Mouse (Mus musculus) kidney, postnatal 0 days (tissue): ENCODE results near the gene Lgals3bp. TPM values are rescaled to one million over a fixed set of nuclear protein-coding genes. Genes with fewer than 3 reads are reported as not detected.
A peak's percentile ranks its signal among the peaks of the same experiment; 100 is the strongest.

ENCODE experiments used
- ATAC-seq: fragments of 200-750 bp; cut with Nextera tagmentation; replicated peaks from 2 replicates; pipeline ENCODE4 v1.8.0; 2017; ENCODE audit warnings: low read depth, moderate number of reproducible peaks, moderate TSS enrichment, moderate library complexity; ENCODE audit not compliant: low FRiP score
- DNase-seq: peaks from one replicate; pipeline ENCODE4 v3.0.0-alpha.2; 2016; ENCODE audit warnings: low spot score
- H3K27ac ChIP-seq: fragments of 300-500 bp; sonication (generic); 2 replicates; pipeline ENCODE4 v1.5.1; 2014; ENCODE audit warnings: mild to moderate bottlenecking
- H3K27me3 ChIP-seq: fragments of 300-500 bp; sonication (generic); 2 replicates; pipeline ENCODE4 v1.6.1; 2014; ENCODE audit warnings: low read length, mixed read lengths; ENCODE audit not compliant: insufficient read depth
- H3K36me3 ChIP-seq: fragments of 300-500 bp; sonication (generic); 2 replicates; pipeline ENCODE4 v1.6.1; 2014; ENCODE audit warnings: low read length, mixed read lengths; ENCODE audit not compliant: insufficient read depth
- H3K4me1 ChIP-seq: fragments of 300-500 bp; sonication (generic); replicated peaks from 2 replicates; pipeline ENCODE4 v1.6.1; 2014; ENCODE audit warnings: antibody characterized with exemption, low read length, mixed read lengths; ENCODE audit not compliant: insufficient read depth
- H3K4me2 ChIP-seq: fragments of 300-500 bp; sonication (generic); 2 replicates; pipeline ENCODE4 v1.6.1; 2014; ENCODE audit warnings: mild to moderate bottlenecking, low read length, moderate library complexity, mixed read lengths
- H3K4me3 ChIP-seq: fragments of 300-500 bp; sonication (generic); replicated peaks from 2 replicates; pipeline ENCODE4 v1.5.1; 2014; ENCODE audit warnings: low read depth, low read length
- H3K9ac ChIP-seq: fragments of 300-500 bp; sonication (generic); 2 replicates; pipeline ENCODE4 v1.6.1; 2014; ENCODE audit warnings: low read depth, low read length
- H3K9me3 ChIP-seq: fragments of 300-500 bp; sonication (generic); replicated peaks from 2 replicates; pipeline ENCODE4 v1.6.1; 2016; ENCODE audit warnings: low read length, inconsistent platforms, mixed read lengths
- CTCF ChIP-seq: IDR thresholded peaks from 2 replicates; pipeline ENCODE4 v1.5.1; 2016; ENCODE audit warnings: antibody characterized with exemption, low read depth, mild to moderate bottlenecking, moderate library complexity
- WGBS: fragments of 180-500 bp; shearing (Covaris S2); extraction: QIAGEN DNeasy Blood & Tissue Kit; methylation state at CpG from one replicate; pipeline ENCODE4 v1.1.7; 2014; 5-methylcytosine and 5-hydroxymethylcytosine counted together
- polyA plus RNA-seq: library from polyadenylated mRNA; unstranded; fragments of >200 nt; fragmentation: Nextera tagmentation; extraction: Ambion mirVana; gene quantifications from 2 replicates; pipeline ENCODE4 v1.2.1, GENCODE M21; 2015

Lgals3bp gene
- polyA plus RNA-seq, 1 experiment from 2014 or later: 80.3 TPM

GRCm38 (mm10) chr11:118371876-118372275, 30.0 kb downstream of the Lgals3bp start:
- no peak for DNase-seq
- 79% methylated on average over 7 of the region's 7 CpGs for WGBS
- H3K4me1 ChIP-seq: no peaks in the 10 kb centered on the region; the same call in 1 of the 2 replicates

GRCm38 (mm10) chr11:118369657-118370056, 32.2 kb downstream of the Lgals3bp start:
- TF ChIP-seq CTCF: no peak
- WGBS: 72% methylated on average over 8 of the region's 8 CpGs
- no peak overlapping the region for H3K4me2 ChIP-seq
- no peaks in the 10 kb centered on the region for H3K36me3 ChIP-seq
- H3K4me1 ChIP-seq: no peaks in the 10 kb centered on the region
- ATAC-seq (no peak), DNase-seq (no peak)
- no peaks in the 10 kb centered on the region for H3K27me3 ChIP-seq
- no peak overlapping the region for H3K4me3 ChIP-seq
- no peak overlapping the region for H3K27ac ChIP-seq
- no peaks in the 10 kb centered on the region for H3K9me3 ChIP-seq
- no peak overlapping the region for H3K9ac ChIP-seq

More at GRCm38 (mm10) chr11:118371876-118372275, 30.0 kb downstream of the Lgals3bp start:
- no peak for ATAC-seq
- no peaks in the 10 kb centered on the region for H3K9me3 ChIP-seq
- H3K4me3 ChIP-seq: no peak overlapping the region
- no peaks in the 10 kb centered on the region for H3K36me3 ChIP-seq
- no peak overlapping the region for H3K4me2 ChIP-seq
- TF ChIP-seq CTCF: no peak
- H3K27ac ChIP-seq: no peak overlapping the region
- no peaks in the 10 kb centered on the region for H3K27me3 ChIP-seq
- H3K9ac ChIP-seq: no peak overlapping the region

DNA sequence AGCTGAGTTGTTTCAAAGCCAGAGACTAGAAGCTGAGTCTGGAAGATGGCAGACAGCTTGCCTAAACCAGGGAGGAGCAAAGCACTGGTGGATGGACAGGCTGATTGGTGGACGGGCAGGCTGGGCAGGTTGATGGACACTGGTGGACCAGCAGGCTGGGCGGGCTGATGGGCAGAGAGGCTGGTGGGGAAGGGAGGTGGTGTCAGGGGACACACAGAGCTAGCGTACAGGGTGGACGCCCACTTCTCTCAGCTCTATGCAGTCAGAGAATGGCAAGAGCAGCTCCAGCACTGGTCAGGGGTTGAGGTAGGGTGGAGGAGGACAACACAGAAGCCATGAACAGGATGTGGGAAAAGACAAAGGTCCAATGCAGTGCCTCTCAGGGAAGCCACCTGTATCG, 32.6 kb downstream of the Lgals3bp start:
- no peaks in the 10 kb centered on the region for H3K9me3 ChIP-seq
- DNase-seq (no peak), ATAC-seq (no peak)
- no peak overlapping the region for H3K4me2 ChIP-seq
- WGBS: 91% methylated on average over 5 of the region's 5 CpGs
- H3K4me1 ChIP-seq: no peaks in the 10 kb centered on the region
- no peak overlapping the region for H3K4me3 ChIP-seq
- no peaks in the 10 kb centered on the region for H3K36me3 ChIP-seq
- no peak for TF ChIP-seq CTCF
- H3K27ac ChIP-seq: no peak overlapping the region
- H3K27me3 ChIP-seq: no peaks in the 10 kb centered on the region
- H3K9ac ChIP-seq: no peak overlapping the region

- Histone ChIP-seq H3K4me1 (peaks cover 8% of the 10 kb centered on the region), H3K4me2 (no peak overlapping the region), H3K27ac (no peak overlapping the region), H3K36me3 (no peaks in the 10 kb centered on the region), H3K4me3 (no peak overlapping the region), H3K9me3 (no peaks in the 10 kb centered on the region), H3K9ac (no peak overlapping the region), H3K27me3 (no peaks in the 10 kb centered on the region)
- DNase-seq: peak; percentile 19
- WGBS: 65% methylated on average over 3 of the region's 3 CpGs
- ATAC-seq: no peak
- peak; percentile 63 for TF ChIP-seq CTCF
Measured at GRCm38 (mm10) chr11:118368330-118368729, 33.6 kb downstream of the Lgals3bp start.

DNA sequence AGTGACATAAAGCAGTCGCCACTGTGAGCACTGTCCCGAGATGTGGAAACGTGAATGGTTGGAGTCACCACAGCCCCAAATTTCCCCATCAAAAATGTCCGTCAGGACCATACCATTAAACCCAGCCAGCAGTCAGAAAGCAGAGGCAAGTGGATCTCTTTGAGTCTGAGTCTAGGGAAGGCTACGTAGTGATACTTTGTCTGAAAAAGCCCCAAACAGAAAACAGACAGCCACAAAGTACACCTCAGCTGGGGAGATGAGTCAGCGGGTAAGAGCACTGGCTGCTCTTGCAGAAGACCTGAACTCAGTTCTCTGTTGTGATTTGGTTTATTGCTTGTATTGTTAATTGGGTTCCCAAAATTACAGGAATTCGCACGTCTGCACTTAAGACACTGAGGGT, 35.3 kb downstream of the Lgals3bp start:
- Histone ChIP-seq H3K27me3 (no peaks in the 10 kb centered on the region), H3K4me1 (peaks cover 20% of the 10 kb centered on the region), H3K9ac (no peak overlapping the region), H3K27ac (no peak overlapping the region), H3K4me2 (no peak overlapping the region), H3K9me3 (no peaks in the 10 kb centered on the region), H3K4me3 (no peak overlapping the region), H3K36me3 (no peaks in the 10 kb centered on the region)
- WGBS: 77% methylated on average over 8 of the region's 8 CpGs
- TF ChIP-seq CTCF: no peak
- ATAC-seq: no peak
- DNase-seq: no peak

DNA sequence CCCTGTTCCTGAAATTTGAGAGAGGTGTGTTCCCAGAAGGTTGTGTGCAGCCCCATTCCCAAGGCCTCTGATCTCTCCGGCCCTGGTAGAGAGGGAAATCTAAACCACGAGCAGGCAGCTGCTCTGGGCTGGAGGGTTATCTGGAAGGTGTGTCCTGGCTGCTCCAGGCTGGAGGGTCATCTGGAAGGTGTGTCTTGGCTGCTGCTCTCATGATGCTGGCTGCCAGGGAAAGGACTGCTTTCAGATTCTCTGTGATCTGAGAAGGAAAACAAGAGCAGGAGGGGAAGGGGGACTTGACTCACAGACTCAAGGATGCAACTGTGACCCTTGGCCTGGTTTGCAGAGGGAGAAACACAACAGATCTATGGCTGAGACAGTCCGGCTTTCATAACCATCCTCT, 35.8 kb downstream of the Lgals3bp start:
- peaks cover 20% of the 10 kb centered on the region for H3K4me1 ChIP-seq
- no peak overlapping the region for H3K4me3 ChIP-seq
- H3K27ac ChIP-seq: no peak overlapping the region
- H3K36me3 ChIP-seq: no peaks in the 10 kb centered on the region
- H3K27me3 ChIP-seq: no peaks in the 10 kb centered on the region
- no peak overlapping the region for H3K4me2 ChIP-seq
- no peaks in the 10 kb centered on the region for H3K9me3 ChIP-seq
- ATAC-seq: no peak
- WGBS: 59% methylated on average over 3 of the region's 3 CpGs
- H3K9ac ChIP-seq: no peak overlapping the region
- no peak for TF ChIP-seq CTCF
- DNase-seq: no peak

- no peak for TF ChIP-seq CTCF
- DNase-seq (peak; percentile 87), ATAC-seq (peak; percentile 23)
- no peaks in the 10 kb centered on the region for H3K9me3 ChIP-seq
- H3K27ac ChIP-seq: peak overlapping the region; percentile 47; the same call in 1 of the 2 replicates
- H3K9ac ChIP-seq: no peak overlapping the region
- no peaks in the 10 kb centered on the region for H3K27me3 ChIP-seq
- H3K4me3 ChIP-seq: no peak overlapping the region
- WGBS: 37% methylated on average over 7 of the region's 7 CpGs
- H3K4me1 ChIP-seq: peaks cover 26% of the 10 kb centered on the region
- H3K4me2 ChIP-seq: no peak overlapping the region
- H3K36me3 ChIP-seq: no peaks in the 10 kb centered on the region
Measured at GRCm38 (mm10) chr11:118365171-118365570, 36.7 kb downstream of the Lgals3bp start.
